Mouse (Mus musculus) embryonic facial prominence, embryonic 11.5 days (tissue): ENCODE results near the gene Shisa8. TPM values are rescaled to one million over a fixed set of nuclear protein-coding genes. Genes with fewer than 3 reads are reported as not detected.
A peak's percentile ranks its signal among the peaks of the same experiment; 100 is the strongest.

ENCODE experiments used
- ATAC-seq: fragments of 200-750 bp; cut with Nextera tagmentation; replicated peaks from 2 replicates; pipeline ENCODE4 v1.8.0; 2017; ENCODE audit warnings: low read depth; ENCODE audit not compliant: insufficient number of reproducible peaks, low FRiP score, low TSS enrichment
- DNase-seq: peaks from one replicate; pipeline ENCODE4 v3.0.0-alpha.2; 2015; ENCODE audit warnings: low spot score
- H3K27ac ChIP-seq: fragments of 300-500 bp; sonication (generic); replicated peaks from 2 replicates; pipeline ENCODE4 v1.5.1; 2014; ENCODE audit warnings: mild to moderate bottlenecking, low read depth, low read length, control low read depth
- H3K27me3 ChIP-seq: fragments of 300-500 bp; sonication (generic); 2 replicates; pipeline ENCODE4 v1.6.1; 2014; ENCODE audit warnings: mild to moderate bottlenecking, low read length, moderate library complexity, mixed read lengths; ENCODE audit not compliant: control insufficient read depth, insufficient read depth
- H3K36me3 ChIP-seq: fragments of 300-500 bp; sonication (generic); replicated peaks from 2 replicates; pipeline ENCODE4 v1.6.1; 2014; ENCODE audit warnings: low read depth, mild to moderate bottlenecking, low read length, moderate library complexity, mixed read lengths; ENCODE audit not compliant: control insufficient read depth, insufficient read depth
- H3K4me1 ChIP-seq: fragments of 300-500 bp; sonication (generic); 2 replicates; pipeline ENCODE4 v1.6.1; 2014; ENCODE audit warnings: low read length, mixed read lengths; ENCODE audit not compliant: control insufficient read depth, insufficient read depth
- H3K4me2 ChIP-seq: fragments of 300-500 bp; sonication (generic); 2 replicates; pipeline ENCODE4 v1.6.1; 2014; ENCODE audit warnings: low read depth, mild to moderate bottlenecking, control low read depth, low read length, moderate library complexity
- H3K4me3 ChIP-seq: fragments of 300-500 bp; sonication (generic); 2 replicates; pipeline ENCODE4 v1.5.1; 2014; ENCODE audit warnings: low read depth, low read length, control low read depth
- H3K9ac ChIP-seq: fragments of 300-500 bp; sonication (generic); replicated peaks from 2 replicates; pipeline ENCODE4 v1.6.1; 2014; ENCODE audit warnings: mild to moderate bottlenecking, control low read depth, low read length
- H3K9me3 ChIP-seq: fragments of 300-500 bp; sonication (generic); replicated peaks from 2 replicates; pipeline ENCODE4 v1.6.1; 2016; ENCODE audit warnings: mild to moderate bottlenecking, low read length, inconsistent platforms, mixed read lengths; ENCODE audit not compliant: control insufficient read depth
- WGBS: fragments of 180-500 bp; shearing (Covaris S2); extraction: QIAGEN DNeasy Blood & Tissue Kit; methylation state at CpG from one replicate; pipeline ENCODE4 v1.1.7; 2014; 5-methylcytosine and 5-hydroxymethylcytosine counted together
- polyA plus RNA-seq: library from polyadenylated mRNA; unstranded; fragments of >200 nt; fragmentation: Nextera tagmentation; extraction: Ambion mirVana; gene quantifications from 2 replicates; pipeline ENCODE4 v1.2.1, GENCODE M21; 2014

Gene Shisa8
- polyA plus RNA-seq, 1 experiment from 2014 or later = 0.18 TPM

DNA sequence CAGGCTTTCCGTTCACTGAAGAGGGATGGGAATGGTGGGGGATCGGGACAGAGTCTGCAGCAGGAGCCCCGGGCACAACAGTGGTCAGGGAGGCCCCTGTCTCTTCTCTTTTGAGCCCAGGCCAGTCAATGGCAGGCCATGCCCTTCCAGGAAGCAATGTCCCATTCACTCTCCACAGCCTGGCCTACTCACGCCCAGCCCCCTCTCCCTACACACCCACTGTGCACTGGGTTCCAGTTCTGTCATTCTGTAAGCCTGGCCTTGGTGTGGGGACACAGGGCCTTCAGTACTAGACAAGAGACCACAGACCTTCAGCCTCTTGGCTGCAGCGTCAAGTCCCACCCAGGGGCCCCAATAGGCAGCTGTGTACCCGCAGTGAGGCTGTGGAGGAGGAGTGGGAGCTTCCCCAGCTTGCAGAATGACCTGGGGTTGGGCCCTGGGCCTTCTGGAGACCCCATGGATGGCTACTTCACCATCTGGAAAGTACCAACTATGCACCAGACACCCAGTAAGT, 17.5 kb upstream of the Shisa8 start:
- ATAC-seq = no peak
- Histone ChIP-seq H3K27ac (no peak overlapping the region), H3K9ac (no peak overlapping the region), H3K36me3 (no peaks in the 10 kb centered on the region), H3K4me2 (no peak overlapping the region), H3K9me3 (no peaks in the 10 kb centered on the region), H3K27me3 (peaks cover 4% of the 10 kb centered on the region; the same call in 1 of the 2 replicates), H3K4me1 (no peaks in the 10 kb centered on the region; the same call in 1 of the 2 replicates), H3K4me3 (no peak overlapping the region)
- 64% methylated on average over 6 of the region's 6 CpGs for WGBS
- DNase-seq = no peak

GRCm38 (mm10) chr15:82229542-82230045, 17.0 kb upstream of the Shisa8 start:
- ATAC-seq (0 out of 2 replicates have a peak, but pooled peaks have one; percentile 50), DNase-seq (no peak)
- Histone ChIP-seq H3K27ac (no peak overlapping the region), H3K4me1 (no peaks in the 10 kb centered on the region; the same call in 1 of the 2 replicates), H3K27me3 (peaks cover 9% of the 10 kb centered on the region), H3K36me3 (no peaks in the 10 kb centered on the region), H3K4me2 (no peak overlapping the region), H3K4me3 (no peak overlapping the region), H3K9ac (no peak overlapping the region), H3K9me3 (no peaks in the 10 kb centered on the region)
- WGBS = 39% methylated on average over 11 of the region's 11 CpGs

- Histone ChIP-seq H3K27me3 (peaks cover 20% of the 10 kb centered on the region), H3K27ac (no peak overlapping the region), H3K9ac (no peak overlapping the region), H3K9me3 (no peaks in the 10 kb centered on the region), H3K4me2 (no peak overlapping the region), H3K36me3 (no peaks in the 10 kb centered on the region), H3K4me1 (peaks cover 2% of the 10 kb centered on the region; the same call in 1 of the 2 replicates), H3K4me3 (no peak overlapping the region)
- ATAC-seq (no peak), DNase-seq (no peak)
- WGBS = 90% methylated on average over 5 of the region's 5 CpGs
Observed at GRCm38 (mm10) chr15:82225769-82226168, 13.2 kb upstream of the Shisa8 start.

DNA sequence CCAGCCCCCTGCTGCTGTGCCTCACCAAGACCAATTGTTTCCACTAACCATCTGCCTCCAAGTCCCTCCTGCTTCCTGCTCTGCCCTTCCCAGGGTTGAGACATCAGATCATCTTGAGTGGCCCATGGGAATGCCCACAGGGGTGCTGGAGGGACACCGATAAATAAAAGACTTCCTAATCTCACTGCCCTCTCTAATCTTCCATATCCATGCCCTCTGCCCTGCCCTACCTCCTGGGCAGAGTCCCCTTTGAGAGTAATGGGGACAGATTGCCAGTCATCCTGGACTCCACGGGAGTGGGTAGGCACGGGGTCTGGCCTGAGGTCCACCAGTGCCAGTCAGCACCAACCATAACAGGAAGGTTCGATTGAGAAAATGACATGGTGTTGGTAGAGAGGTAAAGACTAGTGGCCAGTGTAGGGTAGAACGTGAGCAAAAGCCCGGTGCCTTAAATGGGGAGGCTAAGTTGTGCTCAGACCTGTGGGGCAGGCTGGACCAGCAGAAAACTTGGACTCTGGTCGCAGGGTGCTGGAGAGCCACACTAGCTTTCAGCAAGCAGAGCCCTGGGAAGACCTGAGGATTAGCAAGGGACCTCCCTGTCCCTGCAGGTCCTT, 12.1 kb upstream of the Shisa8 start:
- Histone ChIP-seq H3K4me1 (0 out of 2 replicates have a peak, but pooled peaks cover 2% of the 10 kb centered on the region), H3K9me3 (no peaks in the 10 kb centered on the region), H3K4me2 (no peak overlapping the region), H3K4me3 (no peak overlapping the region), H3K9ac (no peak overlapping the region), H3K27ac (no peak overlapping the region), H3K27me3 (peaks cover 20% of the 10 kb centered on the region), H3K36me3 (no peaks in the 10 kb centered on the region)
- DNase-seq = no peak
- ATAC-seq = no peak
- WGBS = 34% methylated on average over 7 of the region's 7 CpGs

- H3K4me1 ChIP-seq = 0 out of 2 replicates have a peak, but pooled peaks cover 2% of the 10 kb centered on the region
- H3K27ac ChIP-seq = no peak within 1 kb of the TSS
- H3K36me3 ChIP-seq = no peaks in the 10 kb centered on the region
- peak within 1 kb of the TSS; percentile 34 for H3K9ac ChIP-seq
- H3K4me2 ChIP-seq = peak within 1 kb of the TSS; percentile 63
- WGBS = 2% methylated on average over 39 of the region's 44 CpGs
- peak within 1 kb of the TSS; percentile 29 for H3K4me3 ChIP-seq
- ATAC-seq (peak; percentile 60; the same call in 1 of the 2 replicates), DNase-seq (no peak)
- no peaks in the 10 kb centered on the region for H3K9me3 ChIP-seq
- H3K27me3 ChIP-seq = peaks cover 20% of the 10 kb centered on the region
Observed at GRCm38 (mm10) chr15:82223657-82224601, 11.3 kb upstream of the Shisa8 start, which contains the start of gene Tnfrsf13c. Gene Tnfrsf13c, minus strand, starts transcription at chr15:82224369.

- H3K9me3 ChIP-seq = no peaks in the 10 kb centered on the region
- H3K36me3 ChIP-seq = no peaks in the 10 kb centered on the region
- H3K4me3 ChIP-seq = no peak overlapping the region
- DNase-seq (no peak), ATAC-seq (no peak)
- H3K27me3 ChIP-seq = peaks cover 20% of the 10 kb centered on the region
- WGBS = 40% methylated on average over 7 of the region's 7 CpGs
- no peak overlapping the region for H3K27ac ChIP-seq
- 0 out of 2 replicates have a peak, but pooled peaks cover 2% of the 10 kb centered on the region for H3K4me1 ChIP-seq
- no peak overlapping the region for H3K9ac ChIP-seq
- H3K4me2 ChIP-seq = no peak overlapping the region
Observed at GRCm38 (mm10) chr15:82223251-82223650, 10.6 kb upstream of the Shisa8 start.

- Histone ChIP-seq H3K9me3 (no peaks in the 10 kb centered on the region), H3K36me3 (no peaks in the 10 kb centered on the region), H3K4me3 (no peak overlapping the region), H3K27me3 (peaks cover 28% of the 10 kb centered on the region), H3K4me2 (no peak overlapping the region), H3K27ac (no peak overlapping the region), H3K9ac (no peak overlapping the region), H3K4me1 (0 out of 2 replicates have a peak, but pooled peaks cover 2% of the 10 kb centered on the region)
- ATAC-seq = no peak
- no peak for DNase-seq
- WGBS = 48% methylated on average over 14 of the region's 14 CpGs
Observed at GRCm38 (mm10) chr15:82221104-82221860, 8.7 kb upstream of the Shisa8 start.
